Mouse (Mus musculus): ENCODE results near the gene Pgp. TPM values are rescaled to one million over a fixed set of nuclear protein-coding genes. Genes with fewer than 3 reads are reported as not detected.

The Pgp gene
- polyA plus RNA-seq, 1 experiment = 597 TPM

- no peaks in the 10 kb centered on the region for H3K36me3 ChIP-seq (ENCODE audit: control insufficient read depth, insufficient read depth, low read length)
- no peak overlapping the region for H3K27ac ChIP-seq (ENCODE audit: control insufficient read depth, insufficient read depth, low read depth, low read length)
- no peaks in the 10 kb centered on the region for H3K4me1 ChIP-seq (ENCODE audit: control insufficient read depth, insufficient read depth, low read length)
- TF ChIP-seq CTCF (IDR thresholded peaks at IDR 0.05; ENCODE audit: control insufficient read depth, insufficient read depth, insufficient replicate concordance, low read depth, low read length) (no peak), POLR2A (IDR thresholded peaks at IDR 0.05; ENCODE audit: control insufficient read depth, low read depth, low read length) (no peak)
- no peak overlapping the region for H3K4me3 ChIP-seq (ENCODE audit: control insufficient read depth, low read depth, low read length)
- no peaks in the 10 kb centered on the region for H3K27me3 ChIP-seq (ENCODE audit: control insufficient read depth, insufficient read depth, low read length)
Observed at GRCm38 (mm10) chr17:24461580-24461979, 8.6 kb upstream of the Pgp start.

DNA sequence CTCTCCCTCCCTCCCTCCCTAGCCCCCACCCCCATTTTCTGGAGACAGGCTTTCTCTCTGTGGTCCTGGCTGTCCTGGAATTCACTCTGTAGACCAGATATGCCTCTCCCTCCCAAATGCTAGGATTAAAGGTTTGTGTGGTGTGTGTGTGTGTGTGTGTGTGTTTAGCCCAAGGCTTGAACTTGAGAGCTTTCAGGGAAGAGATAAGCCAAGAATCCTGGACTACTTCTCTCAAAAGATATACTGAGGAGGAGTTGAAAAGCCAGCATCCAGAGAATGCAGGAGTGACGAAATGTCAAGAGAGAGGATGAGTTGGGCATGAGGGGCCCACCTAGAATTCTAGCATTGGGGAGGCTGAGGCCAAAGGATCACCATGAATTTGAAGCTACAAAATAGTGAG, 7.3 kb upstream of the Pgp start:
- Histone ChIP-seq H3K27ac (ENCODE audit: control insufficient read depth, insufficient read depth, low read depth, low read length) (no peak overlapping the region), H3K36me3 (ENCODE audit: control insufficient read depth, insufficient read depth, low read length) (no peaks in the 10 kb centered on the region), H3K4me3 (ENCODE audit: control insufficient read depth, low read depth, low read length) (no peak overlapping the region), H3K4me1 (ENCODE audit: control insufficient read depth, insufficient read depth, low read length) (no peaks in the 10 kb centered on the region), H3K27me3 (ENCODE audit: control insufficient read depth, insufficient read depth, low read length) (no peaks in the 10 kb centered on the region)
- no peak for TF ChIP-seq CTCF (IDR thresholded peaks at IDR 0.05; ENCODE audit: control insufficient read depth, insufficient read depth, insufficient replicate concordance, low read depth, low read length)
- no peak for TF ChIP-seq POLR2A (IDR thresholded peaks at IDR 0.05; ENCODE audit: control insufficient read depth, low read depth, low read length)

- no peaks in the 10 kb centered on the region for H3K27me3 ChIP-seq (ENCODE audit: control insufficient read depth, insufficient read depth, low read length)
Observed at GRCm38 (mm10) chr17:24463374-24464133, 6.6 kb upstream of the Pgp start.

GRCm38 (mm10) chr17:24468636-24469246, 1.5 kb upstream of the Pgp start:
- H3K27ac ChIP-seq (ENCODE audit: control insufficient read depth, insufficient read depth, low read depth, low read length) = no peak overlapping the region
- H3K4me1 ChIP-seq (ENCODE audit: control insufficient read depth, insufficient read depth, low read length) = peaks cover 10% of the 10 kb centered on the region
- no peaks in the 10 kb centered on the region for H3K27me3 ChIP-seq (ENCODE audit: control insufficient read depth, insufficient read depth, low read length)
- H3K36me3 ChIP-seq (ENCODE audit: control insufficient read depth, insufficient read depth, low read length) = peaks cover 2% of the 10 kb centered on the region
- H3K4me3 ChIP-seq (ENCODE audit: control insufficient read depth, low read depth, low read length) = peak overlapping the region; percentile 54; the same call in 1 of the 2 replicates
- TF ChIP-seq POLR2A (IDR thresholded peaks at IDR 0.05; ENCODE audit: control insufficient read depth, low read depth, low read length) (no peak), CTCF (IDR thresholded peaks at IDR 0.05; ENCODE audit: control insufficient read depth, insufficient read depth, insufficient replicate concordance, low read depth, low read length) (no peak)

More at GRCm38 (mm10) chr17:24463374-24464133, 6.6 kb upstream of the Pgp start:
- TF ChIP-seq CTCF (IDR thresholded peaks at IDR 0.05; ENCODE audit: control insufficient read depth, insufficient read depth, insufficient replicate concordance, low read depth, low read length) = no peak
- no peak for TF ChIP-seq POLR2A (IDR thresholded peaks at IDR 0.05; ENCODE audit: control insufficient read depth, low read depth, low read length)
- Histone ChIP-seq H3K4me1 (ENCODE audit: control insufficient read depth, insufficient read depth, low read length) (no peaks in the 10 kb centered on the region), H3K36me3 (ENCODE audit: control insufficient read depth, insufficient read depth, low read length) (no peaks in the 10 kb centered on the region), H3K4me3 (ENCODE audit: control insufficient read depth, low read depth, low read length) (no peak overlapping the region), H3K27ac (ENCODE audit: control insufficient read depth, insufficient read depth, low read depth, low read length) (no peak overlapping the region)

- Histone ChIP-seq H3K27ac (ENCODE audit: control insufficient read depth, insufficient read depth, low read depth, low read length) (peak overlapping the region; percentile 86), H3K36me3 (ENCODE audit: control insufficient read depth, insufficient read depth, low read length) (peaks cover 2% of the 10 kb centered on the region), H3K4me3 (ENCODE audit: control insufficient read depth, low read depth, low read length) (peak overlapping the region; percentile 95), H3K27me3 (ENCODE audit: control insufficient read depth, insufficient read depth, low read length) (no peaks in the 10 kb centered on the region), H3K4me1 (ENCODE audit: control insufficient read depth, insufficient read depth, low read length) (peaks cover 16% of the 10 kb centered on the region)
- TF ChIP-seq CTCF (IDR thresholded peaks at IDR 0.05; ENCODE audit: control insufficient read depth, insufficient read depth, insufficient replicate concordance, low read depth, low read length) = no peak
- no peak for TF ChIP-seq POLR2A (IDR thresholded peaks at IDR 0.05; ENCODE audit: control insufficient read depth, low read depth, low read length)
Observed at GRCm38 (mm10) chr17:24469336-24469909, 769 bp upstream of the Pgp start.

DNA sequence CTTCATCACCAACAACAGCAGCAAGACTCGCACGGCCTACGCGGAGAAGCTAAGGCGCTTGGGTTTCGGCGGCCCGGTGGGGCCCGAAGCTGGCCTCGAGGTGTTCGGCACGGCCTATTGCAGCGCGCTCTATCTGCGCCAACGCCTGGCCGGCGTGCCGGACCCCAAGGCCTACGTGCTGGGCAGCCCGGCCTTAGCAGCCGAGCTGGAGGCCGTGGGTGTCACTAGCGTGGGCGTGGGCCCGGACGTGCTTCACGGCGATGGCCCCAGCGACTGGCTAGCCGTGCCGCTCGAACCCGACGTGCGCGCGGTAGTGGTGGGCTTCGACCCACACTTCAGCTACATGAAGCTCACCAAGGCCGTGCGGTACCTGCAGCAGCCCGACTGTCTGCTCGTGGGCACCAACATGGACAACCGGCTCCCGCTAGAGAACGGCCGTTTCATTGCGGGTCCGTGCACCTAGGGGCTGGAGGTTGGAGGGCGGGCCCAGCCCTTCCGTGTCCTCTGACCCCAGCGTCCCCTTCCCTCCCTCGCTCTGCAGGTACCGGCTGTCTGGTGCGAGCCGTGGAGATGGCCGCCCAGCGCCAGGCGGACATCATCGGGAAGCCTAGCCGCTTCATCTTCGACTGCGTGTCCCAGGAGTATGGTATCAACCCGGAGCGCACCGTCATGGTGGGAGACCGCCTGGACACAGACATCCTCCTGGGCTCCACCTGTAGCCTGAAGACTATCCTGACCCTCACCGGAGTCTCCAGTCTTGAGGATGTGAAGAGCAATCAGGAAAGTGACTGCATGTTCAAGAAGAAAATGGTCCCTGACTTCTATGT, 722 bp downstream of the Pgp start:
- peaks cover 2% of the 10 kb centered on the region for H3K36me3 ChIP-seq (ENCODE audit: control insufficient read depth, insufficient read depth, low read length)
- H3K4me1 ChIP-seq (ENCODE audit: control insufficient read depth, insufficient read depth, low read length) = peaks cover 17% of the 10 kb centered on the region
- H3K27me3 ChIP-seq (ENCODE audit: control insufficient read depth, insufficient read depth, low read length) = no peaks in the 10 kb centered on the region
- peak overlapping the region; percentile 97 for H3K27ac ChIP-seq (ENCODE audit: control insufficient read depth, insufficient read depth, low read depth, low read length)
- TF ChIP-seq CTCF (IDR thresholded peaks at IDR 0.05; ENCODE audit: control insufficient read depth, insufficient read depth, insufficient replicate concordance, low read depth, low read length) (no peak), POLR2A (IDR thresholded peaks at IDR 0.05; ENCODE audit: control insufficient read depth, low read depth, low read length) (peak; percentile 39)
- H3K4me3 ChIP-seq (ENCODE audit: control insufficient read depth, low read depth, low read length) = peak overlapping the region; percentile 95
